Mouse (Mus musculus): ENCODE measurements around the gene Otulin. TPM values are rescaled to one million over a fixed set of nuclear protein-coding genes. Genes with fewer than 3 reads are reported as not detected.

The Otulin gene
- polyA plus RNA-seq, 2 experiments, result 14.6 to 24.1 TPM

GRCm38 (mm10) chr15:27580771-27581170, 49.7 kb downstream of the Otulin start:
- no peak for ATAC-seq (ENCODE audit: insufficient read depth)
- Histone ChIP-seq H3K36me3 (replicated peaks; ENCODE audit: control insufficient read depth, insufficient read depth, low read depth) (peaks cover 3% of the 10 kb centered on the region; the same call in 1 of the 2 replicates), H3K9me3 (ENCODE audit: control insufficient read depth, low read length) (no peaks in the 10 kb centered on the region), H3K27ac (no peak overlapping the region), H3K4me3 (ENCODE audit: insufficient read depth in 1 of 2, low read depth in 2 of 2, low read length in 2 of 2) (no peak overlapping the region), H3K4me2 (ENCODE audit: low read depth) (no peak overlapping the region), H3K9ac (replicated peaks) (no peak overlapping the region), H3K27me3 (ENCODE audit: control insufficient read depth, insufficient read depth, low read length) (no peaks in the 10 kb centered on the region), H3K4me1 (replicated peaks; ENCODE audit: control insufficient read depth in 2 of 2, insufficient read depth in 2 of 2, low read length in 1 of 2) (no peaks in the 10 kb centered on the region)
- 83% methylated on average over 2 of the region's 2 CpGs for WGBS (ENCODE audit: insufficient replicate concordance)
- TF ChIP-seq CTCF (IDR thresholded peaks at IDR 0.05; ENCODE audit: low read depth), result no peak
- TF ChIP-seq EP300 (IDR thresholded peaks at IDR 0.05; ENCODE audit: low read depth), result no peak
- DNase-seq (ENCODE audit: low read depth in 3 of 3, low spot score in 3 of 3), result no peak

- H3K9me3 ChIP-seq (ENCODE audit: control insufficient read depth, low read length), result no peaks in the 10 kb centered on the region
- no peak overlapping the region for H3K27ac ChIP-seq
- H3K4me2 ChIP-seq (ENCODE audit: low read depth), result no peak overlapping the region
- 64% methylated on average over 2 of the region's 2 CpGs for WGBS (ENCODE audit: insufficient replicate concordance)
- TF ChIP-seq CTCF (IDR thresholded peaks at IDR 0.05; ENCODE audit: low read depth) (no peak), EP300 (IDR thresholded peaks at IDR 0.05; ENCODE audit: low read depth) (no peak)
- H3K9ac ChIP-seq (replicated peaks), result no peak overlapping the region
- no peak for DNase-seq (ENCODE audit: low read depth in 3 of 3, low spot score in 3 of 3)
- no peaks in the 10 kb centered on the region for H3K27me3 ChIP-seq (ENCODE audit: control insufficient read depth, insufficient read depth, low read length)
- H3K4me3 ChIP-seq (ENCODE audit: insufficient read depth in 1 of 2, low read depth in 2 of 2, low read length in 2 of 2), result no peak overlapping the region
- no peak; the same call in 1 of the 2 replicates for ATAC-seq (ENCODE audit: insufficient read depth)
- H3K36me3 ChIP-seq (replicated peaks; ENCODE audit: control insufficient read depth, insufficient read depth, low read depth), result peaks cover 3% of the 10 kb centered on the region; the same call in 1 of the 2 replicates
- no peaks in the 10 kb centered on the region for H3K4me1 ChIP-seq (replicated peaks; ENCODE audit: control insufficient read depth in 2 of 2, insufficient read depth in 2 of 2, low read length in 1 of 2)
Measured at GRCm38 (mm10) chr15:27579853-27580252, 50.6 kb downstream of the Otulin start.

- Histone ChIP-seq H3K4me3 (ENCODE audit: insufficient read depth in 1 of 2, low read depth in 2 of 2, low read length in 2 of 2) (no peak overlapping the region), H3K4me1 (replicated peaks; ENCODE audit: control insufficient read depth in 2 of 2, insufficient read depth in 2 of 2, low read length in 1 of 2) (no peaks in the 10 kb centered on the region), H3K9me3 (ENCODE audit: control insufficient read depth, low read length) (no peaks in the 10 kb centered on the region), H3K36me3 (replicated peaks; ENCODE audit: control insufficient read depth, insufficient read depth, low read depth) (peaks cover 3% of the 10 kb centered on the region; the same call in 1 of the 2 replicates), H3K4me2 (ENCODE audit: low read depth) (no peak overlapping the region), H3K9ac (replicated peaks) (no peak overlapping the region), H3K27ac (no peak overlapping the region), H3K27me3 (ENCODE audit: control insufficient read depth, insufficient read depth, low read length) (no peaks in the 10 kb centered on the region)
- TF ChIP-seq EP300 (IDR thresholded peaks at IDR 0.05; ENCODE audit: low read depth) (no peak), CTCF (IDR thresholded peaks at IDR 0.05; ENCODE audit: low read depth) (no peak)
- WGBS (ENCODE audit: insufficient replicate concordance), result 70% methylated on average over 6 of the region's 6 CpGs
- DNase-seq (ENCODE audit: low read depth in 3 of 3, low spot score in 3 of 3) (no peak), ATAC-seq (ENCODE audit: insufficient read depth) (no peak)
Measured at GRCm38 (mm10) chr15:27578918-27579317, 51.6 kb downstream of the Otulin start.

GRCm38 (mm10) chr15:27577915-27578780, 52.3 kb downstream of the Otulin start:
- ATAC-seq (ENCODE audit: insufficient read depth) (no peak), DNase-seq (ENCODE audit: low read depth in 3 of 3, low spot score in 3 of 3) (no peak)
- no peaks in the 10 kb centered on the region for H3K4me1 ChIP-seq (replicated peaks; ENCODE audit: control insufficient read depth in 2 of 2, insufficient read depth in 2 of 2, low read length in 1 of 2)
- H3K9me3 ChIP-seq (ENCODE audit: control insufficient read depth, low read length), result no peaks in the 10 kb centered on the region
- peaks cover 3% of the 10 kb centered on the region; the same call in 1 of the 2 replicates for H3K36me3 ChIP-seq (replicated peaks; ENCODE audit: control insufficient read depth, insufficient read depth, low read depth)
- H3K27ac ChIP-seq, result no peak overlapping the region
- WGBS (ENCODE audit: insufficient replicate concordance), result 79% methylated on average over 16 of the region's 16 CpGs
- no peak overlapping the region for H3K9ac ChIP-seq (replicated peaks)
- H3K4me3 ChIP-seq (ENCODE audit: insufficient read depth in 1 of 2, low read depth in 2 of 2, low read length in 2 of 2), result no peak overlapping the region
- no peak overlapping the region for H3K4me2 ChIP-seq (ENCODE audit: low read depth)
- no peaks in the 10 kb centered on the region for H3K27me3 ChIP-seq (ENCODE audit: control insufficient read depth, insufficient read depth, low read length)
- TF ChIP-seq EP300 (IDR thresholded peaks at IDR 0.05; ENCODE audit: low read depth), result no peak
- TF ChIP-seq CTCF (IDR thresholded peaks at IDR 0.05; ENCODE audit: low read depth), result no peak

GRCm38 (mm10) chr15:27576886-27577285, 53.6 kb downstream of the Otulin start:
- Histone ChIP-seq H3K27ac (no peak overlapping the region), H3K4me1 (replicated peaks; ENCODE audit: control insufficient read depth in 2 of 2, insufficient read depth in 2 of 2, low read length in 1 of 2) (no peaks in the 10 kb centered on the region), H3K9ac (replicated peaks) (no peak overlapping the region), H3K36me3 (replicated peaks; ENCODE audit: control insufficient read depth, insufficient read depth, low read depth) (no peaks in the 10 kb centered on the region; the same call in 1 of the 2 replicates), H3K4me2 (ENCODE audit: low read depth) (no peak overlapping the region), H3K4me3 (ENCODE audit: insufficient read depth in 1 of 2, low read depth in 2 of 2, low read length in 2 of 2) (no peak overlapping the region), H3K27me3 (ENCODE audit: control insufficient read depth, insufficient read depth, low read length) (no peaks in the 10 kb centered on the region), H3K9me3 (ENCODE audit: control insufficient read depth, low read length) (no peaks in the 10 kb centered on the region)
- no peak for ATAC-seq (ENCODE audit: insufficient read depth)
- TF ChIP-seq CTCF (IDR thresholded peaks at IDR 0.05; ENCODE audit: low read depth) (no peak), EP300 (IDR thresholded peaks at IDR 0.05; ENCODE audit: low read depth) (no peak)
- 70% methylated on average over 1 of the region's 1 CpGs for WGBS (ENCODE audit: insufficient replicate concordance)
- no peak for DNase-seq (ENCODE audit: low read depth in 3 of 3, low spot score in 3 of 3)

All from liver, embryonic 14.5 days (tissue).